Mouse (Mus musculus) kidney, postnatal 36 days (tissue): Measurements from ENCODE around the gene Olfr1040.
"Not testable (repeated sequence)": the region's sequence is repeated elsewhere in the genome, so short reads cannot be mapped to it uniquely, and the experiment has no call there.

ENCODE experiments used
- DNase-seq, 2 experiments: peaks; one replicate each; pipeline ENCODE4 v3.0.0; 2021 to 2022; ENCODE audit warnings: mixed read lengths in 2 of 2

Olfr1040 gene

DNA sequence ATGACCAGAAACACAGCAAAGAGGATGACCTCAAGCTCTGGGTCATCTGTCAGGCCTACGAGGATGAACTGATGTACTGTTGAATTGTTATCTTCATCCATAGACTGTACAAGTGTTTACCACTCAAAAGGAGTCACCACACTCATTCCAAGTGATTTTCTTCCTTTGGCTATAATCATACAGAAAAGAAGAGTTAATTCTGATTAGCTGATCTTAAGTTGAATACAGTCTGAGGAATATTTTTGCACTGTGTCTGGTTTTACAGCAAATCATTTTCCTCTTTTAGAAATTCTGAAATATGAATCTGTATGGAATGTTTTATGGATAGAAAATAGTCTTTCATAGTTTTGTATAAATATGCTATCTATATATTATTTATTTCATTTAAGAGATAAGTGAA, at the start of gene Olfr1040:
Gene Olfr1040, minus strand, starts transcription at position 101 of the 400 bp plus-strand sequence.
- no peak for DNase-seq

DNA sequence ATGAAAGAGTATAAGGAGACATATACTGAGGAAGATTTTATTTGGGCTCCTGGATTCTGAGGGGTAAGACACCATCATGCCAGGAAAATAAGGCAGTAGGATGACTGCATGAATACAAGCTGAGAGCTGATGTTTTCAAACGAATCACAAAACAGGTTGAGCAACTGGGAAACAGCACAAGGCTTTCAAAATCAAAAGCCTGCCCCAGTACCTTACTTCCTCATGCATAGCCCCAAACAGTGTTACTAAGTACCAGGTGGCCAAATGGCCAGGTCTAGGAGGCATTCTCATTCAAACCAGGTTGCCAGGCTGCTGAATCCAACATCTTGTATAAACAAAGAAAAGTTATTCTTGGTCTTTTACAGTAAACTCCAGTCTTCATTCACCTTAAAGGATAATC, 49.3 kb upstream of the Olfr1040 start:
- no peak for DNase-seq

DNA sequence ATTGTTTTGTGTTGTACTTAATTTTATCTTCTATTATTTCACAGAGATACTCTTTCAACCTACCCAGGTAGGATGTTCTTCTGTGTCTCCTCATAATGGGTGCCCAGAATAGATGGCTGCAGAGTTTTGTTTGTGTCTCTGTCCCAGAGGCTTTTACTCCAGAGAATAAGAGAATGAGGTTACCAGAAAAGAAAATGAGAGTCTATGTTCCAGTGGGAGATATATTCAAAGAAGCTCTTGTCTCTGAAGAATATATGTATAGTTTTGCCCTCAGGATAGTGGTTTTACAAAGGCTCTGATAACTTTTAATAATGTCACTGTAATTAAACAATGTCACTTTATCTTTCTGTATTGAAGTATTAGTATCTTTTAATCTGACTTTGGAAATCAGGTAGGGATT, 39.1 kb upstream of the Olfr1040 start, which contains the start of gene Olfr52:
Gene Olfr52, minus strand, starts transcription at position 101 of the 400 bp plus-strand sequence.
- no peak for DNase-seq

DNA sequence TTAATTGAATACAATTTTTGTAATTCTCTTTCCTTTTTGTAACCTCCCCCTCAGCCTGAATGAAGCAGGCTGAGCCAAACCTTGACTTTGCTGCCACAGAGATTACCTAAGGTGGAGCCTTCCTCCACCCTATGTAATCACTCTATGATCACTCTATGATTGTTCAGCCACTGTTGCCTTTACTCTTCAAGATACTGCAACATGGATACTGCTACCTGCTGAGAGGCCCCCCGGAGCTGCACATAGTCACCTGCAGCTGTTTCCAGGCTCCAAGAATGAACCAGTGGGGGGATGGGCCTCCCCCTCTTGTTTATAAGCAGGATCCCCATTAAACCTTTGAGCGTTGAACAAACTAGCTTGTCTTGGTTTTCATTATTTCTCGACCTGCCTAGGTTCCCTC, 33.4 kb upstream of the Olfr1040 start:
- no peak for DNase-seq

DNA sequence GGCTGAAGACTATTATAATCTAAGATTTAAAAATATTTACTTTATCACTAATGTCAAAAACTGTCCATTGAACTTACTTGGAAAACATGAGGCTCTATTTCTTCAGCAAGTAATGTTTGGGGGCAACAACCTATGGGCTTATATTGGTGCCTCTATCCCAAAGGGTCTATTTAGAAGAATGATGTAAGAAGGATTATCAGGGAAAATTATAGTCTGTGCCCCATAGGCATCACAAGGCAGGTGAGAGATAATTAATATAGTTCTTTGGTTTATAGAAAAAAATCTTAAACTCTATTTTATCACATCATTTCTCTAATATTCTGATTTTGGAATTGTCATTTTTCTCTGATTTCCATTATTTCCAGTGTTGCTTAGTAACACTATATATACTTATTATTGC, 31.2 kb upstream of the Olfr1040 start, which contains the start of gene Olfr1044:
Gene Olfr1044, minus strand, starts transcription at position 101 of the 400 bp plus-strand sequence.
- DNase-seq, result no peak

DNA sequence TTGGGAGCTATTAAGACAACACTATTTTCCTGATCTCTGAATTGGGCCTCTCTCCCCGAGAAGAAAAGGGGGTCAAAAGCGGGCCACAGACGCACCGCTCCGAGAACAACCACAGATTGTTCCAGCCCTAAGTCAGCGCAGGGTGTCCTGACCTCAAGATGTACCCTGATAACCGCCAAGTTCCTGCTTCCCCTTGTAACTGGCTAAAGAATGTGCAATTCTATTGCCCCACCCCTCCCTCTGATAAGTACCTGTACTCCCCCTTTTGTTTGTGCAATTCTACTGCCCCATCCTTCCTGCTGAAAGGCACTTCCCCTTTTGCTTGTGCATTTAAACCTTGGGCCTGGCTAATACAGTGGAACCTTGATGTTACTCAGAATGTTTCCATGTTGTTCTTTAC, 28.9 kb upstream of the Olfr1040 start:
- not testable (repeated sequence) for DNase-seq

DNA sequence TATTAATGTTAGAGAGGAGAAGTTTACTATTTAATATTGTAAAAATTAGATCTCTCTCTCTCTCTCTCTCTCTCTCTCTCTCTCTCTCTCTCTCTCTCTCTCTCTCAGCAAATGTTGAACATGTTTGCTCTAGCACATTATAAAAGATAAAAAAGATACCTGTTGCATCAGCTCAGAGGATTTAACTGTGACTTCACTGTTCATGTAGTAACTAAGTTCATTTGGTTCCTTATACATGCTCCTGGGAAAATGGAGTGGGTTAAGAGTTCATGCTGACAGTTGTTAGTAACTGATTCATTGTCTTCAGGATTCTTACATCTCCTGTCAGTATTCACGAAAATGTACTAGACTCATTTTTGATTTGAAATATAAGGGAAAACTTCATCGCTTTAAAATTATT, 20.9 kb upstream of the Olfr1040 start, which contains the start of gene Olfr1043:
Gene Olfr1043, minus strand, starts transcription at position 101 of the 400 bp plus-strand sequence.
- DNase-seq, result no peak

DNA sequence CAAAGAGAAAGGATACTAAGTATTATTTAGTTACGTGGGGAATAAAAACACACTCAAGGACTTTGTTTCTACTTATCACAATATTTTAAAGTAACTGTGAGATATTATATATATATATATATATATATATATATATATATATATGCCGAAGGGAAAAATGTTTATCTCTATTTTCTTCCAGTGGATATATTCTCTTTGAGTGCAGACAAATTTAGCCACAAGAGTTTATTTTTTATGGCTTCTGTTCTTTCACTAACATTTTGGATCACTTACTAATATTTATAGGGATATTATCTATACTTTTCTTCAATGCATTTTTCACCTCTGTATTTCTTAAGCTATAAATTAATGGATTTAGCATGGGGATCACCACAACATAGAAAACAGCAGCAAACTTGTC, 15.2 kb upstream of the Olfr1040 start, which contains the start of gene Olfr1042:
Gene Olfr1042, minus strand, starts transcription at position 101 of the 400 bp plus-strand sequence.
- no peak for DNase-seq

DNA sequence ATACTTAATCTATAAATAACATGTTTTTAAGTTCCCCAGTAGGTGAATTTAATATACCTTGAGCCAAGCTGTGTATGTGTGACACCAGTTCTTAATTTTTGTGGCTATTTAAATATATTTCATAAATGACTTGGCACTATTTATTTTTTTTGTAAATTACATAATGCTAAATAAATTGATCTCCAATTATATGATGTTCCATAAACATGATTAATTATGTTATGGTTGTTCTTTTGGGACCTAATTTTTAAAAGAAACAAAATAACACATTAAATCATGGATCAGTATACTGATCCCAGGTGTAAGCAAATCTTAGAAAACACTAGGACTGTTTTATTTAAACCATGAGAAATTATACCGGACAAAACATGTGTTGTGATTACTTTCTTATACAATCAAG, 10.7 kb downstream of the Olfr1040 start, which contains the start of gene Olfr1039:
Gene Olfr1039, minus strand, starts transcription at position 101 of the 400 bp plus-strand sequence.
- DNase-seq, result no peak
